Mouse (Mus musculus) left cerebral cortex, postnatal 14 days (tissue): ENCODE results near the gene Atp13a1. TPM values are rescaled to one million over a fixed set of nuclear protein-coding genes. Genes with fewer than 3 reads are reported as not detected.

Experiments
- DNase-seq, 2 experiments: peaks; one replicate each; pipeline ENCODE4 v3.0.0; 2021 to 2022; ENCODE audit warnings: low spot score in 2 of 2, mixed read lengths in 1 of 2
- intact Hi-C: fragments of 180-260 bp; cut with DNase I; formaldehyde crosslinking; loops from one replicate; pipeline ENCODE4 v1.15.1; 2025
- total RNA-seq, 2 experiments: library from RNA; stranded (reverse); gene quantifications; 2 replicates each; pipeline ENCODE4 v1.2.3; 2021

Gene Atp13a1
- total RNA-seq, 2 experiments from 2014 or later: 42.9 to 44.0 TPM

GRCm38 (mm10) chr8:69796721-69797345 is 5.9 kb downstream of the Atp13a1 start:
- intact Hi-C loops: no loop called here
- no peak for DNase-seq

DNA sequence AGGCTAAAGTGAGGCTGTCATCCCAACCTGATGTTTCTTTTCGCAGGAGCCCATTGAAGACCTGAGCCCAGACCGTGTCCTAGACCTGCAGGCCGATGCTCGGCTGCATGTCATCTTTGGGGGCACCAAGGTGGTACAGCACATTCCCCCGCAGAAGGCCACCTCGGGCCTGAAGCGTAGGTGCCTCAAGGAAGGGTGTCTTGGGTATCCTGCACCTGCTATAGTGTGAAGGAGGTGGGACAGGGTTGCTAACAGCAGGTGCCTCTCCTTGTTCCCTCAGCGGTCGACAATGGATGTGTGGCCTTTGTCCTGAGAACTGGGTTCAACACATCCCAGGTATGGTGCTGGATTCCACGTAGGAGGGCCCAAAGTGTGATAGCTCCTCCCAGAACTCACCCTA is 6.7 kb downstream of the Atp13a1 start:
- DNase-seq: no peak
- intact Hi-C loops: no loop called here

DNA sequence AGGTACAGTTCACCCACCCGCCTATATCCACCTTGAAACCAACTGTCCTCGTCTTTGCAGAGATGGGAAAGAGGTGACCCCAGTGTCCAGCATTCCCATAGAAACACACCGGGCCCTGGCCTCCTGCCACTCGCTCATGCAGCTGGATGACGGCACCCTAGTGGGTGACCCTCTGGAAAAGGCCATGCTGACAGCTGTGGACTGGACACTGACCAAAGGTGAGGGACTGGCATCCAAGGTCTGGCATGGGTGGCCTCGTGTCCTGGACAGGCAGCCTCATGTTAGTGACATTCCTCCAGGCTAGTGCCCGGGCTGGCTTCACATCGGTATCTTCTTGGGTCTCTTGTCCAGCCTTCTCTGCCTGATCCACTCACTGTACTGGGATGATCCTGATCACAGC is 8.3 kb downstream of the Atp13a1 start:
- no peak for DNase-seq

DNA sequence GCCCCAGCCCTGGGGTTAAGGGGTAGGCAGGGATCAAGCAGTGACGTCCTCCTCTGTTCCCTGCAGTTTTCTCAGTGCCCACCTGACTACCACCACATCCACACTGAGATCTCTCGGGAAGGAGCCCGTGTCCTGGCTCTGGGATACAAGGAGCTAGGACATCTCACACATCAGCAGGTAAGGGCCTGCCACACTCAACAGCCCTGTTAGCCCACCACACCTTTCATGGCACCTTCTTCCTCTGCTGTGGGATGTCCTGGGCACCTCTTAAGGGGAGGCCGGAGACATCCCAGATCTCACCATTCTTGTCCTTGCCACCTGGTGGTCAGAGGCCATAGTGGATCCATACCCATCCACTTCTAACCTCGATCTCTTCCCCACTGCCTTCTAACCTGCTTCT is 9.0 kb downstream of the Atp13a1 start:
- DNase-seq: no peak
- intact Hi-C loops: no loop called here

More for the DNA sequence above, 8.3 kb downstream of the Atp13a1 start:
- intact Hi-C loops: no loop called here

GRCm38 (mm10) chr8:69801796-69802195 is 10.8 kb downstream of the Atp13a1 start:
- intact Hi-C loops: no loop called here
- no peak for DNase-seq

GRCm38 (mm10) chr8:69802216-69802615 is 11.3 kb downstream of the Atp13a1 start:
- no peak for DNase-seq
- intact Hi-C loops: no loop called here

GRCm38 (mm10) chr8:69803366-69803765 is 12.4 kb downstream of the Atp13a1 start:
- DNase-seq: no peak
- intact Hi-C loops: no loop called here

DNA sequence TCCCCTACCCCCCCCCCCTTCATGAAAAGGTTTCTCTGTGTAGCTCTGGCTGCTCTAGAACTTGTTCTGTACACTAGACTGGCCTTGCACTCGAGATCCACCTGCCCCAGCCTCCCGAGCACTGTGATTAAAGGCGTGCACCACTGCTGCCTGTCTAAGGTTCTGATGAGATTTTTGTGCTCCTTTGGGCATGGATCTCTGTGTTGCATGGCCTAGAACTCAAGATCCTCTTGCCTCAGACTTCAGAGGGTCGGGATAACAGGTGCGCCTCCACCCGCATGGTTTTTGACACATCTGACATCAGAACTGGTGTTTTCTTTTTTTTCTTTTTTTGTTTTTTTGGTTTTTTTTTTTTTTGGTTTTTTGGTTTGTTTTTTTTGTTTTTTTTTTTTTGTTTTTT is 13.6 kb downstream of the Atp13a1 start:
- DNase-seq: no peak
- intact Hi-C loops: no loop called here

DNA sequence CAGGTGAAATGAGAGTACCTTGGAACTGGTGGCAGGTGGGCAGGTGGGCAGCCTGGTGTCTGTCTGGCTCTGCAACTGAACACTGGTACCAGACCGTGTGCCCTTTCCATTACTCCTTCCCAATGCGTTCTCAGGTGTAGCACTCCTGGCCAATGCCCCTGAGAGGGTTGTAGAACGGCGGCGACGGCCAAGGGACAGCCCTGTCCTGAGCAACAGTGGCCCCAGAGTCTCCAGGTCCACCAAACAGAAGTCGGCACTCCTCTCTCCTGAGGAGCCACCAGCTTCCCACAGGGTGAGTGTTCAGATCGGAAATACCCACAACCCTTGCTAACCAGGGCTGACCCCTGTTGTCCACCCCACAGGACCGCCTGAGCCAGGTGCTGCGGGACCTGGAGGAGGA is 14.1 kb downstream of the Atp13a1 start:
- DNase-seq: no peak
- intact Hi-C loops: no loop called here

- no peak for DNase-seq
- intact Hi-C loops: no loop called here
Observed at GRCm38 (mm10) chr8:69805491-69805890, 14.5 kb downstream of the Atp13a1 start.

DNA sequence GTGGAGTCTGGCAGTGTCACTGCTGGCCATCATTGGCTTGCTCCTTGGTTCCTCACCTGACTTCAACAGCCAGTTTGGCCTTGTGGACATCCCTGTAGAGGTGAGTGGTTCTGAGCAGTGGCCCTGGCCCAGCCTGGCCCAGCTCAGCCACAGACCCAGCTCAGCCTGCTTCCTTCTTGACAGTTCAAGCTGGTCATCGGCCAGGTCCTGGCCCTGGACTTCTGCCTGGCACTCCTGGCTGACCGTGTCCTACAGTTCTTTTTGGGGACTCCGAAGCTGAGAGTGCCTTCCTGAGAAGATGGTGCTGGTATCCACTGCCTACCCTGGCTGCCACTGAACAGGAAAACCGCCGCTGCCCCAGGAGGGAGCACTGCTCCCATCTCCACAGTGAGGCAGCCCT is 16.3 kb downstream of the Atp13a1 start:
- intact Hi-C loops: no loop called here
- DNase-seq: no peak

GRCm38 (mm10) chr8:69808094-69808863 is 17.3 kb downstream of the Atp13a1 start, which contains the start of gene Gmip:
Gene Gmip (plus strand): TSS chr8:69808679.
- intact Hi-C loops: no loop called here
- DNase-seq: peak in 1 of 2 experiments; percentile 64

- intact Hi-C loops: no loop called here
- no peak for DNase-seq
Observed at GRCm38 (mm10) chr8:69808864-69809403, 18.0 kb downstream of the Atp13a1 start.

DNA sequence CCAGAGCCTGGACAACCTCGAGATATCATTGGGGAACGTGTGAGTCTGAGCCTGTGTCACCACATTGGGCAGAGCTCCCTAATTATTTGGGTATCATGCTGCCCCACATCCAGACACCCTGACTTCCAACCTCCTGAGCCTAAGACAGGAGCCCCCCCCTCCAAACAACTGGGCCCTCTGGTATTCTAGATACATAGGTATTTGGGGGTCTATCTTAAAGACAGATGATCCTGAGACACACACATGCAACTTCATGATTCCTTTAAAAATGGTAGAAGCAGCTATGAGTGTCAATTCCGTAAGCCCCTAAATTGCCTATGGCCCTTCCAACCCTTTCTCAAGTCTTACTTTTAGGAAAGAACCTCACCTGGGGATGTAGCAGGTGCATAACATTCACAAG is 18.9 kb downstream of the Atp13a1 start:
- intact Hi-C loops: no loop called here
- no peak for DNase-seq

DNA sequence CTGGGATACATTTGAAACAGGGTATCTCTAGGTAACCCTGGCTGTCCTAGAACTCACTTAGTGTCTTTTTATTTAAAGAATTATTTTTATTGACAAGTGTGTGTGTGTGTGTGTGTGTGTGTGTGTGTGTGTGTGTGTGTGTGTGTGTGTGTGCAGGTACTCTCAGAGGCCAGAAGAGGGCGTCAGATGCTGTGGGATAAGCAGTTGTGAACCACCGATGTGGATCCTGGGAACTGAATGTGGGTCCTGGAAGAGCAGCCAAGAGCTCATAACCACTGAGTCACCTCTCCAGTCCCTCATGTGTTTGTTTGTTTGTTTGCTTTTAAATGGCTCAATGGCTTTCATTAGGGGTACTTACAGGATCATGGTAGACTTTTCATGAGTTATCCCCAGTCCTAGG is 23.9 kb downstream of the Atp13a1 start:
- DNase-seq: no peak
- intact Hi-C loops: no loop called here

DNA sequence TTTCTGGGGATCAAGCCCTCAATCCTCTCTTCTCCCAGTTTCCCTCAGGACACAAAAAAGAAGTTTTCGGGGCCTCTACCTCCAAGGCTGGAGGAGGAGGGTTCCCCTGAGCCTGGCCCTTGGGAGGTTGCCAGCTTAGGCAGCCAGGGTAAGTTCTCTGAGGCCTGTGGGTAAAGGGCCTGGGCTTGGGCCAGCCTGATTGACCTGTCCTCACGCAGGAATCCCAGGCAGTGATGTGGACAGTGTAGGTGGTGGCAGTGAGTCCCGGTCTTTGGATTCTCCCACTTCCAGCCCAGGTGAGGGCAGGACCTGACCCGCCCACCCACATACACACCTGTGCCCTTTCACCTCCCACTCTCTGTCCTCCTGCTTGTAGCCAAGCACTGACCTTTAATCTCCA is 24.4 kb downstream of the Atp13a1 start:
- intact Hi-C loops: no loop called here
- DNase-seq: no peak

DNA sequence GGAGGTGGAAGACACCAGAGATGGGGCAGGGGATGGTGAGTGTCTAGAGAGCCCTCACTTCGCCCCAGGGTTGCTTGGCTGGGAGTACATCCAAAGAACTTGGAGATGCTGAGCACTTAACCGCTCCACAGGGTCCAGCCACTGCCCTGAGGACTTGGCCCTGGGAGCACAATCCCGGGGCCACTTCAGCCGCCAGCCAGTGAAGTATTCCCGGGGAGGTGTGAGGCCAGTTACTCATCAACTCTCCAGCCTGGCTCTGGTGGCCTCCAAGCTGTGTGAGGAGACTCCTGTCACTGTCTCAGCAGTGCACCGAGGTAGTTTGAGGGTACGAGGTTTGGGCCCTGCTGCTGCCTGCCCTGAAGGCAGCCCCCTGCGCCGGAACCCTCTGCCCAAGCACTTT is 29.5 kb downstream of the Atp13a1 start:
- DNase-seq: no peak
- intact Hi-C loops: no loop called here

DNA sequence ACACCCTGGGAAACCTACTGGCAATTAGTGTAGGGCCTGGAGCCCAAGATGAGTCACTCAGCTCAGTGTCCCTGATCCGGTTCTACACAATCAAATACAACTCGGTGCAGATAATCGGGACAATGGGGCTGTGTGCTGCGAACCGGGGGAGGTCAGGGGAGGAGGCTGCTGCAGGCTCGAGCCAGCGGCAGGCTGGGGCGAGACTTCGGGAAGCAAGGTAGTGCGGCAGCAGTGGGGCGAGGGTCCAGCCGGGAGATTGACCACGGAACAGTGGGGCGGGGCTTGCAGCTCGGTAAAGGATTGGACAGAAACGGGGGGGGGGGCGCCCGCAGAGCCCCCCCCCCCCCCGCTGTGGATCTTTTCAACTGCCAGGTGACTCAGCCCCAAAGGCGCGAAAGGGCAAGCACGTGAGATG is 31.0 kb downstream of the Atp13a1 start:
- no peak for DNase-seq
- intact Hi-C loops: no loop called here

DNA sequence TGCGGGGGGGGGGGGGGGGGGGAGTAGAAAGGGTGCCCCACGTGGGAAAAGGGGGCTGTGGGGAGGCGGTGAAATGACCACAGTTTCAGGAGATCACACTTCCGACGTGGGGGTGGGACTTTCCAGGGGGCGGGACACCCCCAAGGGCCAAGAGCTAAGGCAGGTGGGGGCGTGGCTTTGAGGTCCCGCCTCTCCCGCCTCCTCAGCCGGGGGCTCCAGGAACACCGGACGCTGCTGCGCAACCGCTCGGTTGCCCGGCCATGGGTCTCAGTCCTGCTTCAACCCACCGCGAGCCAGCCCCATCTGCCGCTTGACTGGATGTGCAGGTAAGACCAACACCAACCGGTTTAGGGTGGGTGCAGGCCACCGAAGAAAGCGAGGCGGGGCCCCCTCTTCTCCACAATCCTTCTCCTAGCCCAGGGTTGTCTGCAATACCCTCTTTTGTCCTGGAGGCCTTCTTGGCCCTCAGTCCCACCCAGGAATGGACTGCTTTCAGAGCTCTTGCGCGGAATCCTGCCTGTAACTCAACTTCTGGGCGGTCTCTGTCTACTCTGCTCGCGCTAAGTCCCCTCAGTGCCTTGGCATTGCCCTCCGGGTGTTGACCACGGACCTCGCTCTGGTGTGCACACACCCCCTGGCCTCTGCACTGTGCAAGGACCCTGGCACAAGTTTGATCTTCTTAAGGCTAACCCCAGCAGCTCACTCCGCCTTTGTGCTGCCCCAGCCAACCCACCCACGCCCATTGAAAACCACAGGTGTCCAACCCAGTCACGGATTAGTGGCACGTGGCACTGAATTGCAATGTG is 31.6 kb downstream of the Atp13a1 start, which contains the start of gene Lpar2:
Gene Lpar2, plus strand, starts transcription at position 44 of the 806 bp plus-strand sequence.
- intact Hi-C loops: no loop called here
- peak in 1 of 2 experiments; percentile 30 for DNase-seq

DNA sequence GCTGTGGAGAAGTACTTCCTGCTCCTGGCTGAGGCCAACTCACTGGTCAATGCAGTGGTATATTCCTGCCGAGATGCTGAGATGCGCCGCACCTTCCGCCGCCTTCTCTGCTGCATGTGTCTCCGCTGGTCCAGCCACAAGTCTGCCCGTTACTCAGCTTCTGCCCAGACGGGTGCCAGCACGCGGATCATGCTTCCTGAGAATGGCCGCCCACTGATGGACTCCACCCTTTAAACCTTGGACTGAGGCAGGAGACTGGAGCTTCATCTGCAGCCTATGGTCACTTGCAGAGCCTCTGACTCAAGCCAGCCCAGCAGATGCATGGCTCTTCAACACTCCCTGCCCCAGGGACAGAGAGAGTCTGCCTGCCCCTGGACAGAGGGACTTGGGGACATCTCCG is 35.4 kb downstream of the Atp13a1 start:
- intact Hi-C loops: no loop called here
- no peak for DNase-seq
